Mouse (Mus musculus): ENCODE results near the gene Tanc1. TPM values are rescaled to one million over a fixed set of nuclear protein-coding genes. Genes with fewer than 3 reads are reported as not detected.

The Tanc1 gene
- total RNA-seq, 2 experiments from 2014 or later, result 13.0 to 14.9 TPM

DNA sequence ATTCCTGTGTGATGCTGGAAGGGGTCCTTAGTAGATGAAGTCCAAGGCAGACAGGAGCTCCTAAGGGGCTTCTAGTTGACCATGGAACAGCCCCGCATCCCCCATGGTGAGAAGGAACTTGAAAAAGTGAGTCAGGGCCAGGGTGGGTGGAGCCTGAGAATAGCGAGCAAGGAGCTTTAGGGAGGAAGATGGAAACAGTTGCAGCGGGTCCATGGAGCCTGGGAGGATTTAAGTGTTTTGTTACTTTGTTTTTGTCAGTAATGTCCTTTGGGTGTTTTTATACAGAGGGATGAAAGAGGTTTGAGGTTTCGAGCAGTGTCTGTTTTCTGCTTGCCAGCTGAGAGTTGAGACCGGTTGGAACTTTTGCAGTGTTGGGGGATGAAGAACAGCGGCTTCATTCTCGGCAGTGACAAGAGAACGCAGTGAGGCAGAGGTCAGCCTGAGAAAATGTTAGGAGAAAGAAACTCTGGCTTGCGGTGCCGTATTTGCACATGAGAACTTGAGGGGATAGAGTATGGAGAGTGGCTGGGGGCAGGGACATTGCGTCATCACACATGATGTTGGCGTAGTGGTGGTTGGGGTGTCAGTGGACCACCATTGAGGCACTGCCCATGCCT is 130.8 kb downstream of the Tanc1 start:
- intact Hi-C loops (cut with DNase I), result no loop called here

DNA sequence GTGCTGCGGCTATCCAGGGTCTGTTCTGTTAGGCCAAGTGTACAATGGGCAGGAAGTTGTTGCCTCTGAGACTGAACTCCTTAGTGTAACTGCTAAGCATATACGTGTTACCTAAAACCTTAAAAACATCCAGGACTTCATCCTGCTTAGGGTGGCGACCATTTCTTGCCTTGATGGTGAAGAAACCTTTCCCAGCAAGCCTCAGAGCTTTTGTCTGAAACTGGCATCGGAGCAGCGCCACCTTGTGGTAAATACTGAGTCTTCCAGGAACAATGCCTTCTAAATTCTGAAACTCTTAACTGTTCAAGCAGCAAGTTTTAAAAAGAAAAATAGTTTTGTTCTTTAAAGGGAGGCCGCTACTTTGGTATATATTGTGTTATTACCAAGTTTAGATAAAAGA is 133.6 kb downstream of the Tanc1 start:
- peak; percentile 61 to 79 for DNase-seq (ENCODE audit: low spot score in 2 of 2)
- intact Hi-C loops (cut with DNase I), result loop anchor here (1.0 to 5.0 kb wide), 2 partner anchors 133 to 204 kb away; partner anchors contain the start of gene Tanc1

More for the DNA sequence above, 130.8 kb downstream of the Tanc1 start:
- no peak for DNase-seq (ENCODE audit: low spot score in 2 of 2)

GRCm38 (mm10) chr2:59746070-59746469 is 134.2 kb downstream of the Tanc1 start:
- intact Hi-C loops (cut with DNase I), result loop anchor here (5.0 kb wide), 1 partner anchor 134 kb away; the partner anchor contains the start of gene Tanc1
- no peak for DNase-seq (ENCODE audit: low spot score in 2 of 2)

DNA sequence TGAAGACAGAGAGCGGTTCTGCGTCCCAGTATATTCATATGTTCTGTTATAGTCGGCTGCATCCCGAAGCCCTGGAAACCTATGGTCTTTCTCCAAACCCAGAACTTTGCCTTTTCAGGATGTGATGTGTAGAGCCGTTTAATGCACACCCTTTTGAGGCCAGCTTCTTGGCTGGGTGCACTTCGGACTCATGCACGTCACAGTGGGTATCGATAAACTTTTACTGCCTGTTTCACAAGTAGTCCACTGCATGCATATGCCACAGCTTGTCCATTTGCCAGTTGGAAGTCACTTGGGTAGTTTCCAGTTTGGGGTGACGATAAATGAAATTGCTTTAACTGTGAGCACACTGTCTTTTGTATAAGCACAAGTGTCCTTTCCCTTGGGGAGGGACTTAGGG is 135.9 kb downstream of the Tanc1 start:
- no peak for DNase-seq (ENCODE audit: low spot score in 2 of 2)
- intact Hi-C loops (cut with DNase I), result loop anchor here (5.0 kb wide), 1 partner anchor 135 kb away; the partner anchor contains the start of gene Tanc1

DNA sequence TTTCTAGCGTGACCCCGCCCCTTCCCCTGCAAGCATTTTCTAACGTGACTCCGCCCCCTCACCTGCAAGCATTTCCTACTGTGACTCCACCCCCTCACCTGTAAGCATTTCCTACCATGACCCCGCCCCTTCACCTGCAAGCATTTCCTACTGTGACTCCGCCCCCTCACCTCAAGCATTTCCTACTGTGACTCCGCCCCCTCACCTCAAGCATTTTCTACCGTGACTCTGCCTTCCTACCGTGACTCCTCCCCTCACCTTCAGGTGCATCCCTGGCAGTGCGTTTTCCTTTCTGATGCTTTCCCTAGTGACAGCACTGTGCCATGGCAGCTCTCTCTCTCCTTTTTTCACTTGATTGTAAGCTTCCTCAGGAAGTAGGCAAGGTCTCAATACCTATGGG is 137.5 kb downstream of the Tanc1 start:
- intact Hi-C loops (cut with DNase I), result loop anchor here (5.0 kb wide), 1 partner anchor 137 kb away; the partner anchor contains the start of gene Tanc1
- no peak for DNase-seq (ENCODE audit: low spot score in 2 of 2)

GRCm38 (mm10) chr2:59751172-59751571 is 139.3 kb downstream of the Tanc1 start:
- DNase-seq (ENCODE audit: low spot score in 2 of 2), result no peak
- intact Hi-C loops (cut with DNase I), result no loop called here

- intact Hi-C loops (cut with DNase I), result no loop called here
These were observed 140.3 kb downstream of the Tanc1 start for GRCm38 (mm10) chr2:59752148-59752547.

GRCm38 (mm10) chr2:59752766-59753165 is 140.9 kb downstream of the Tanc1 start:
- intact Hi-C loops (cut with DNase I), result no loop called here
- peak in 1 of 2 experiments; percentile 15 for DNase-seq (ENCODE audit: low spot score in 2 of 2)

More at GRCm38 (mm10) chr2:59752148-59752547, 140.3 kb downstream of the Tanc1 start:
- DNase-seq (ENCODE audit: low spot score in 2 of 2), result no peak

- DNase-seq (ENCODE audit: low spot score in 2 of 2), result no peak
- intact Hi-C loops (cut with DNase I), result no loop called here
These were observed 144.4 kb downstream of the Tanc1 start for GRCm38 (mm10) chr2:59756137-59756753.

DNA sequence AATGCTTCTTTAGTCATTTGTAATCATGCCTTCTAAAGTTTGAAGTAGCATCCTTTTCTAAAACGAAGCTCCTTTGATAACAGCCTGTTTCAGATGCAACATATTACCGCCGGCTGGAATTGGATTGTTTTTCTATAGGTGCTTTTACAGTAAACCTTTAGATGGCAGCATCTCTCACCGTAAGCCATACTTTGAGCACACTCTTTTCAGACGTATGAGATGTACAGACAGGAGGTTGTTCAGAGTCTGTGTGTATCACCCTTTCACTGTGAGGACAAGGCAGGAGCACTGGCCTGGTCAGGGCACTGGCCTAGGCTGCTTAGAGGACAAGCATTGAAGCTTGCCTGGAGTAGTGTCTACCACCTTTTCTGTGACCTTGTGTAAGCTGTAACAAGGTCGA is 145.2 kb downstream of the Tanc1 start:
- intact Hi-C loops (cut with DNase I), result no loop called here

DNA sequence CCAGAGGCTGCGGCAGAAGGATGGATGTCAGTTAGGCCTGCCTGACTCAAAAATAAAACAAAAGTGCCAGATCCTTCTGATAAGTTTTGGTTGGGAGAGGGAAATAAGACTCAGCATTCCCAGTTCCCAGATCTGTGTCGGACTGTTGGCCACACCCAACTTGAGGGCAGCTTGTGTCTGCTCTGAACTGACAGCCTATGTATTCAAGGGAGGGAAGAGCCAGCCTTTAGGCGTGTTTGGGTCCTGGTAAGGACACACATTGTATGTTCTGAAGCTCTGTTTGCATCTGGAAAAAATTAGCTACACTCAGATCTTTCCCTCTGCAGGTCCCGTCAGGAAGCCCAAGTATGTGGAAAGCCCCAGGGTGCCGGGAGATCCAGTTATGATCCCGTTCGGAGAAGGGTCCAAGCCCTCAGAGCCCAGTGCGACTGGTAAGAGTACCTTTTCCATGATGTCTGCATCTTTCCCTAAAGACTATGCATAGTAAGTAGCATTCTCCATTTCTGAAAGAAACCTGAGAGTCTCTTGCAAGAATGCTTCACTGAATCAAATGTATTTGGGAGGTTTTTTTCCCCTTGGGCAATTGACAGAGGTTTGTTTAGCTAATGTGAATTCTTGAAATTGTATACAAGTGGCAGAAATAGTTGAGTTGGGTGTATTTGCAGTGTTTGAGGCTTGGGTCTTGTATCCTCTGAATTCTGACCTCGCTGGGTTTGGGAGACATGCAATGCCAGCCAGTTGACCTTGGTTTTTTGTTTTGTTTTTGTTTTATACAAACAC is 146.5 kb downstream of the Tanc1 start:
- intact Hi-C loops (cut with DNase I), result no loop called here
- DNase-seq (ENCODE audit: low spot score in 2 of 2), result no peak

More for the DNA sequence above, 145.2 kb downstream of the Tanc1 start:
- peak; percentile 26 to 51 for DNase-seq (ENCODE audit: low spot score in 2 of 2)

DNA sequence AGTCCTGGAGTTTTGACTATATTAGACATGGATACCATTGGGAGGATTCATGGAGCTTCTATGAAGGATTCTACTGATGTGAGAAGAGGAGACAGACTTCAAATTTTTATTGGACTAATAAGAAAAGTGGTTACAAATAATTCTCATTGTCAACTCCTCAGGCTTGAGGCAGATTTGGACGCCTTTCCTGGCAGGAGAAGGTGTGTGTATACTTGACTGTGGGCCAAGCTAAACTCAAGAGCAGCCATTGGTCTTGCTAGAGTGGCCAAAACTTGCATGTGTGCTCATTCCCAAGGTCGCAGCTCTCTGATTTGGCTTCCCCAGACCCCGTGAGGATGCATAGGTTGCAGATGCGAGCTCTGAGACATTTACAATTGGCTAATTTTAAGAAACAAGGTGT is 148.9 kb downstream of the Tanc1 start:
- intact Hi-C loops (cut with DNase I), result no loop called here
- DNase-seq (ENCODE audit: low spot score in 2 of 2), result no peak

DNA sequence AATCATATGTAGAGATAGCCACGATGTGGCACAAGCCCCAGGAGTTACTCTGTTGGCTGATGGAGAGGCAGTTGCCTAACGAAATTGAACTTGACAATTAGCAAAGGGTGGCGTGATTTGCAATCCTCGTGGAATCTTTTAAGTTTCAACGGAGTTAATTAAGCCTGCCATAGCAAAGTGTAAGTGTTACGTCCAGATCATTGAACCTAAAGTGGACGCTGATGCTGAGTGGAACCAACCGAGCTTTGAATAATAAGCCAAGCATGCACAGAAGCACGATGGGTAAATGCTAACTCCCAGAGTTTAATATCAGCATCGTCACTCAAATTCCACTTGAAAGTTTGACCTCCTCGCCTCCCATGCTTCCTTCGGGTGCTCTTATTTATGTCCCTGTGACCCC is 149.3 kb downstream of the Tanc1 start:
- no peak for DNase-seq (ENCODE audit: low spot score in 2 of 2)
- intact Hi-C loops (cut with DNase I), result no loop called here

DNA sequence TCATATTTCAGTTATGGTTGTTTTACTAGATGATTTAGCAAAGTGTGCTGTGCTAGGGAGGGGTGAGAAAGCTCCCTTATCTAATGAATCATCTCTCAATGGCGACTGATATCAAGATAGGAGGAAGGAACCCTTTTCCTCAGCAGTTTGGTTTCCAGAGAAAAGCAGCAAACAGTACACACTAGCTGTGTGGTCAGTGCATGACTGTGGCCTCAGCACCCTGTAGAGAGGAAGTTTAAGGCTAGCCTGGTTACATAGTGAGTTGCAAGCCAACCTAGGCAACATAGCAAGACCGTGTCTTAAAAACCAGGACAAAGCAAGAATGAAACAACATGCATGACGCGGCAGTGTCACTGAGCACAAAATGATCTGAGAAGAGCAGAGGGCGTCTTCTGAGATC is 150.4 kb downstream of the Tanc1 start:
- intact Hi-C loops (cut with DNase I), result no loop called here
- DNase-seq (ENCODE audit: low spot score in 2 of 2), result no peak

DNA sequence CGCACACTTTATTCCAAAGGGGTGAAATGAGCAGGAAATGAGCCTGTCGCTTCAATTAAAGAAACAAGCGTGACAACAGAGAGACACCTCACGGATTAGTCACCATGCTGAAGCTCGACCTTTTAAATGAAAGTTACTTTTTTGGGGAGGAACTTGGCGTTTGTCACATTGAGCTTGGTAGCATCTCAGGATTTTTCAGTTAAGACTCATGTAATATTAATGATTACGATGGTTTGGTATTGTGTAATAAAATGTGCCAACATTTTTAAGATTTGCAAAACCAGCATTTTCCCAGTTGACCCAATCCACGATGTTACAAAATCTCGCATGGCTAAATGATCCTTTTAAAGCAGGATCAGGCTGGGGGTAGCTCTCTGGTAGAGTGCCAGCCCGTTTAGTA is 153.8 kb downstream of the Tanc1 start:
- DNase-seq (ENCODE audit: low spot score in 2 of 2), result no peak
- intact Hi-C loops (cut with DNase I), result no loop called here

- intact Hi-C loops (cut with DNase I), result no loop called here
- no peak for DNase-seq (ENCODE audit: low spot score in 2 of 2)
These were observed 156.1 kb downstream of the Tanc1 start for GRCm38 (mm10) chr2:59767893-59768292.

DNA sequence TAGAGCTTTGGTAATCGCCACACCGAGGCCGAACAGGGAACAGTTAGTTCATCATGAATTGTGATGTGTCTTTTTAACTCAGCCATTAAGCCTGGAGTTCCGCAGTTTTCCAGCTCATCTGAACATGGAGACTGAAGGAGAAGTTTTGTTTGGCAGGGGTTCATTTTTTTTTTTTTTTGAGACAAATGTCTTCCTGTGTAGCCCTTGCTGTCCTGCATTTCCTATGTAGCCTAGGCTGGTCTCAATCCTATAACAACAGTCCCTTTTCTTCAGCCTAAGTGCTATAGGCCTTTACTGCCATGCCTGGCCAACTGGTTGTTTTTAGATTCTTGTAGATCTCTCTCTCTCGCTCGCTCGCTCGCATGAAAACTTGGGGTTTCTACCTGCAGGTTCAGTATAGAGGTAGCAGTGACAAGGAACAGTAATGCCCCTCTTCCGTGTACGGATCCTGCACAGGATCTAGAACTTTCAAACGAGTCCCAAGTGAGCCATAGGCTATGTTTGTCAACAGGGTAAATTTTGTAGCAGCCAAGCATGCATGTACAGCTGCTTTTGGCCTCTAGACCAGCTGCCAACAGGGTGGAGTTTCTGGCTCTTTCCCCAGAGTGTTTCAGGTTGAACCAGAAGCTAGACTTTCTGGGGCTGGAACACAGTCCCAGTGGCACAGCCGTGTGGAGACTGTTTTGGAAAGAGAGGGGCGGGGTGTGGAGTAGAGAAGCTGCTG is 157.0 kb downstream of the Tanc1 start:
- no peak for DNase-seq (ENCODE audit: low spot score in 2 of 2)
- intact Hi-C loops (cut with DNase I), result no loop called here

- DNase-seq (ENCODE audit: low spot score in 2 of 2), result no peak
- intact Hi-C loops (cut with DNase I), result no loop called here
These were observed 157.5 kb downstream of the Tanc1 start for GRCm38 (mm10) chr2:59769385-59769735.

GRCm38 (mm10) chr2:59771708-59772107 is 159.9 kb downstream of the Tanc1 start:
- intact Hi-C loops (cut with DNase I), result no loop called here
- no peak for DNase-seq (ENCODE audit: low spot score in 2 of 2)

- no peak for DNase-seq (ENCODE audit: low spot score in 2 of 2)
These were observed 160.4 kb downstream of the Tanc1 start for GRCm38 (mm10) chr2:59772261-59772683.

More at GRCm38 (mm10) chr2:59772261-59772683, 160.4 kb downstream of the Tanc1 start:
- intact Hi-C loops (cut with DNase I), result no loop called here

Measured in left cerebral cortex, postnatal 14 days (tissue).